Mouse (Mus musculus) myocyte (in vitro differentiated cells): ENCODE measurements around the gene Myo16.

Experiments
- E2F4 ChIP-seq: IDR thresholded peaks from one replicate; pipeline ENCODE4 v1.6.1; 2011; ENCODE audit warnings: mild to moderate bottlenecking, control low read depth, moderate library complexity; ENCODE audit not compliant: insufficient read depth
- POLR2A ChIP-seq: IDR thresholded peaks from one replicate; pipeline ENCODE4 v1.6.1; 2011; ENCODE audit warnings: low read depth, mild to moderate bottlenecking, control low read depth, moderate library complexity; ENCODE audit not compliant: insufficient read length
- SRF ChIP-seq: IDR thresholded peaks from one replicate; pipeline ENCODE4 v1.6.1; 2011; ENCODE audit warnings: low read depth; ENCODE audit not compliant: control insufficient read depth, insufficient read length
- USF1 ChIP-seq: IDR thresholded peaks from one replicate; pipeline ENCODE4 v1.6.1; 2011; ENCODE audit warnings: low read depth, mild to moderate bottlenecking, control low read depth, moderate library complexity

GRCm38 (mm10) chr8:10606816-10607209, 453.1 kb downstream of the Myo16 start:
- TF ChIP-seq POLR2A (no peak), USF1 (no peak), E2F4 (no peak), SRF (no peak)
